Mouse (Mus musculus) left cerebral cortex, adult 18-20 months (tissue): Measurements from ENCODE around the gene Parp3. TPM values are rescaled to one million over a fixed set of nuclear protein-coding genes. Genes with fewer than 3 reads are reported as not detected.

Source experiments
- DNase-seq, 2 experiments: peaks; one replicate each; pipeline ENCODE4 v3.0.0; 2021 to 2022; ENCODE audit warnings: low spot score in 2 of 2, mixed read lengths in 1 of 2
- total RNA-seq, 2 experiments: library from RNA; stranded (reverse); gene quantifications; 2 replicates each; pipeline ENCODE4 v1.2.3; 2021

Parp3 gene
- total RNA-seq, 2 experiments from 2014 or later: 5.2 to 5.5 TPM

GRCm38 (mm10) chr9:106475663-106476001, 1.1 kb downstream of the Parp3 start, which contains the start of gene Rrp9:
Gene Rrp9 (plus strand): TSS chr9:106475963.
- peak in 1 of 2 experiments; percentile 1 for DNase-seq

GRCm38 (mm10) chr9:106475046-106475445, 1.7 kb downstream of the Parp3 start:
- DNase-seq: peak; percentile 1 to 2

GRCm38 (mm10) chr9:106474456-106474855, 2.3 kb downstream of the Parp3 start:
- DNase-seq: peak; percentile 59 to 60

- peak; percentile 1 to 4 for DNase-seq
These were observed 3.0 kb downstream of the Parp3 start for GRCm38 (mm10) chr9:106473753-106474105.

- DNase-seq: peak; percentile 1 to 2
These were observed 3.5 kb downstream of the Parp3 start for GRCm38 (mm10) chr9:106473081-106473752.

GRCm38 (mm10) chr9:106472321-106472720, 4.4 kb downstream of the Parp3 start:
- DNase-seq: no peak

- no peak for DNase-seq
These were observed 4.9 kb downstream of the Parp3 start for GRCm38 (mm10) chr9:106471892-106472291.

GRCm38 (mm10) chr9:106470991-106471750, 5.6 kb downstream of the Parp3 start:
- no peak for DNase-seq

GRCm38 (mm10) chr9:106469776-106470175, 7.0 kb downstream of the Parp3 start:
- no peak for DNase-seq

GRCm38 (mm10) chr9:106469317-106469716, 7.4 kb downstream of the Parp3 start:
- no peak for DNase-seq

- no peak for DNase-seq
These were observed 9.0 kb downstream of the Parp3 start for GRCm38 (mm10) chr9:106467746-106468145.

- DNase-seq: no peak
These were observed 10.0 kb downstream of the Parp3 start for GRCm38 (mm10) chr9:106466721-106467120.

GRCm38 (mm10) chr9:106465571-106466200, 11.1 kb downstream of the Parp3 start, which contains the start of gene Gpr62:
Gene Gpr62 (minus strand): TSS chr9:106465938.
- peak; percentile 53 to 56 for DNase-seq

- peak; percentile 65 to 83 for DNase-seq
These were observed 11.8 kb downstream of the Parp3 start for GRCm38 (mm10) chr9:106464751-106465541.

GRCm38 (mm10) chr9:106463122-106464063, 13.4 kb downstream of the Parp3 start:
- DNase-seq: no peak

GRCm38 (mm10) chr9:106462430-106462800, 14.3 kb downstream of the Parp3 start:
- DNase-seq: no peak

- no peak for DNase-seq
These were observed 14.9 kb downstream of the Parp3 start for GRCm38 (mm10) chr9:106461641-106462429.

- no peak for DNase-seq
These were observed 15.7 kb downstream of the Parp3 start for GRCm38 (mm10) chr9:106461026-106461415.

- DNase-seq: no peak
These were observed 16.2 kb downstream of the Parp3 start for GRCm38 (mm10) chr9:106460401-106461025.
